Mouse (Mus musculus): ENCODE results near the gene Tmem115.

Gene Tmem115

DNA sequence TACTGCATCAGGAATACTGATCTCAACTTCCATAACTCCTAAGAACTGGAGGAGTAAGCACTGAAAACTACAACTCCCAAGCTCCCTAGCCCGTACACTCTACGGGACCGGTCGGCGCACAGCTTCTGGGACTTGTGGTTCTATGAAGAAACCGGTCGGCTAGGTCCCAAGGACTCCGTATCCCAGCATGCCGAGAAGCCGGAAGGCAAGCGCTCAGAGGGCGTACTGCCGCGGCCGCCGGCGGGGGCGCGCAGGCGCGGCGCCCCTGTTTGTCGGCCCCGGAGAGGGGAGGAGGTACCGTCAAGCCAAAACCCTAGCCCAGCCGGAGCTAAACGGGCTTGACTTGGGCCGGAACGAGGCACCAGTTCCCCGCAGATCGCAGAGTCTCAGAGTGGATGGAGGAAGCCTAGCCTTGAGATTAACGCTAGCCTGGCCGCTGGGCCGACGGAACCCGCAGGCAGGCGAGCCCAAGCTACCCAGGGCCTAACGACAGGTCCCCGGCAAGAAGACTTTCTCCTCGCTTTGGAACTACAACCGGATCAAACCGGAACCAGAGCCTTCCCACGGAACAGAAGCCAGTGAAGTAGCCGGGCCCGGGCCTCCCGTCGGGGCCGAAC lies at the start of gene Tmem115:
Gene Tmem115 (plus strand): TSS at position 155 of the 617 bp plus-strand sequence.
- peak; percentile 96 for DNase-seq

DNA sequence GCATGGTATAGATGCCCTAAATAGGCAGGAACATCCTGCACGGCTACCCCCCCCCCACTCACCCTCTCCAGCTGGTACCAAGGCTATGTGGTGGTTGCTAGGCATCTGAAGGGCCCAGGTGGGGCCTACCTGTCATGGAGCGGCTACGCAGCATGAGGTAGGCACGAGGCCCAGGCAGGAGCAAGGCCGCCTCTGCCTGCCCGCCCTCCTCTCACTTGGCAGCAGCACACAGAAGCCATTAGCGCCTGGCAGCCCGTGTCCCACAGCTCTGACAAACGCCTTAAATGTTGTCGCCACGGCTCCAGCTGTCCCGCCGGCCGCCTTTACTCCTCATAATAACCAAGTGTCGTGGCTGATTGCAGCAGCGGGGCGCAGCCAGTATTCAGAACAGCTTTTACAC lies 49.4 kb upstream of the Tmem115 start:
- DNase-seq: peak; percentile 95

DNA sequence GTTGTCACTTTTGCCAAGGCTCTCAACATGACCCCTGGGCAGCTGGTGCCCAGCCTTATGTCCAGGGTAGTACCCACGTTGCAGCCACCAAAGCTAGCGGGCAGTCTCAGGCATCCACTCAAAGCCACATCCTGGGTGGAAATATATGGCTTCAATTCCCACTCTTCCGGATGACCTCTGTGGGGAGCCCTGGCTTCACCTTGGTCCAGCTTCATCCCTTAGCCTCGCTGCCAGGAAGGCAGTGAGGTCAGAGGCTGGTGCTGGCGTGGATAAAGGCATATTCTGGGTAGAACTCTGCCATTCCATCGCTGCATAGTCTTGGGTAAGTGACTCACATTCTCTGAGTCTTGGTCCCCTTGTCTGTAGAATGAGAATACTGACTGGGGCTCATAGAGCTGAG lies 49.0 kb upstream of the Tmem115 start:
- no peak for DNase-seq

DNA sequence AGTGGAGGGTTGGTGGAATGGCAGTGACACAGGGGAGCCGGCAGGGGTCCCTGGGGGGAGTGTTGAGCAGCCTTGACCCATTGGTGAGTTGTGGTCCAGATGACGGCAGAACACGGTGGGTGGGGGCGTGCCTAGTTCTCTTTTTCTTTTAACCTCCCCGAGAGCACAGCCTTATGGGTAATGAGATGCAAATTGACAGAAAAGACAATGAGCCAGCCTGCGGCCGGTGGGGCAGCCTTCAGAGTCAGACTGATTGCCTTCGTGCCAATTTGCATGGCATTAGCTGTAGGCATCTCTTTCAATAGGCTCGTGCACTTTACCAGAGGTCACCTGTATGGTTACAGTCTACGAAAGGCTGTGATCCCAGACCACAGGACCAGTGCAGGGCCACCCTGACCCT lies 47.7 kb upstream of the Tmem115 start:
- DNase-seq: peak; percentile 48

DNA sequence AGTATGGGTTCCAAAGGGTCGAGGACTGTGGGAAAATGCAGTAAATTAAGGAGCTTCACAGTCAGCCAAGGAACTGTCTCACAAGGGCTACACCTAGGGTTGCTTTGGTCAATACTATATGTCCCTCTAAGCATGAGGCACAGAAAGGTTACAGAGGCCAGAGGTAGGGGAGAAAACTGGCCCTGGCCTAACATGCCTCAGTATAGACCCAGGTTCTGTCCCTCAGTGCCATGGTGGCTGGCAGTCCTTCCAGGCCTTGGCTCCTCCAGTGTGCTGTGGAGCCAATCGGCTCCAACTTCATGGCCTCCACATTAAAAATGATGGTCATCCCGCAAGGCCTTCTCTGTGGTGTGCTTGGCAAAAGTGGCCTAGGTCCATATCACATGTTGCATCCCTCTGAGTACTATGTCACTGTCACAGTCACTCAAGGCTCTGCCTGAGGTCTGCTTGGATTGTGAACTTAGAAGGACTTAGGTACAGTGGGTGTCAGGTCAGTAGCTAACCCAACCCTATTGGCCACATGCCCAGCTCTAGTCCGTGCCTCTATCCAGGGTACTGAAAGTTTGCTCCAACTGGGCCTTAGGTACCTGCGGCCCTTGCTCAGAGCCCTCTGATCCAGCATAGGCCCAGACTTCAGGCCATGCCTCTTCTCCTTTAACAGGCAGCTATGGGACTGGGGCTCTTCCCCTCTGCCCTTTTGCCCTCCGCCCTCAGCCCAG lies 47.1 kb upstream of the Tmem115 start:
- no peak for DNase-seq

DNA sequence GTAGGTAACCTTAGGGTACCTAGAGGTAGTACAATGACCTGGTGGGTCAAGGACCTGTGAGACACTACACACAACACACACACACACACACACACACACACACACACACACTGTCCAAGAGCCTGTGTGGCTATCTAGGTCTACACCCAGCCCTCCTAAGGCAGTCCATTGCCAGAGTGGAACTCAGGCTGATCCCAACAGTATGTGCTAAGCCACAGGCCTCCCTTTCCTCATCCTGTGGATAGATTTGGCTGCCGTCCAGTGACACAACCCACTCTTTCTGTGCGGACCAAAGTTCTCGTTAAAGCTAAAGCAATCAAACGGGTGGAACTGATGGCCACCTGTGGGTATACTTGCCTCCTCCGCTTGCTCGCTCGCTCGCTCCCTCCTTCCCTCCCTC lies 43.6 kb upstream of the Tmem115 start:
- DNase-seq: no peak

DNA sequence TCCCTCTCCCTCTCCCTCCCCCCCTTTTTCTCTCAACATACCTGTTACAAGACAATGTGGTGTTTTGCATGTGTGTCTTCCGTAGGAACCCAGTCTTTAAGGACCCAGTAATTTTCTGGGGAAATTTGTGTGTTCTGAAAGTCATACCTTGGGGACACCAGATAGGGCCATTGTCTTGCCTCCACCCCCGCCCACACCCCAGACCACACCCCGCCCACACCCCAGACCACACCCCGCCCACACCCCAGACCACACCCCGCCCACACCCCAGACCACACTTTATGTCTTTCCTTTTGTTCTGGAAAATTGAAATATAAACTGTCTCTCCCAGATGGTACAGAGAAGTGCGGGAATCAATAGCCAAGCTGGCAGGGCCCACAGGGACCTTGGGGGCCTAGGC lies 43.1 kb upstream of the Tmem115 start:
- no peak for DNase-seq

DNA sequence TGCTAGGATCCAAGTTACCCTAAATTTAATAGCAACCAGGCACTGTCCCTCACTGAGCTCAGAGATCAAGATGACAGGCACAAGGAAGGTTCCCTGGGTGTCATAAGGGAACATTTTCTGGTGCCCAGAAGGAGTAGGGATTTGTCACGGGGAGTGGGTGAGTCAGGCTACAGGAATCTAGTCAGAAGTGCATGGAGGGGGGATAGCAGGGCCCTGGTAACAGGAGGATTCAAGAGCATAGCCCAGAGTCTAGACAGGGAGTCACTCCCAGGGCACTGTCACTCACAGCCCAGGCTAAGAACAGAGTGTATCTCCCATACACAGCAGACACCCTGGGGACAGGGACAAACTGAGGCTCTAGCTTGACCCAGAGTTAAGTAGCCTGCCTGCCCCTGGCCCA lies 40.2 kb upstream of the Tmem115 start:
- no peak for DNase-seq

DNA sequence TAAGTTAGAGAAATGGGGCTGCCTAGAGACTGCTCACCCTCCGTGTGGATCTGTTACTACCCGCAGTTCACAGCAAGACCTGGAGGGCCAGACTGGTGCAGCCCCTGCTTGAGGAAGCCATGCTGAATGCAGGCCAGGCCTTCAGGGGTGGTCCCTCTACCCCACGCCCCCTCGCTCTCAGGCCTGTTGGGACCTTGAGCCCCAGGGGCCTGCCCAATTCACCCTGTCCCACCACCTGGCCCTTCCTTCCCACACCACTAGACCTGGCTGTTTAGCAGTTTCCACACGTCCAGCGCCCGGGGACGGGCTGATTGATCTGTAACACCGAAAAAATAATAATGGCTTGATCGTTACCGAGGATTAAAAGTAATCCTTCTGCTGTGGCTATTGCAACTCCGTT lies 39.5 kb upstream of the Tmem115 start:
- DNase-seq: no peak

DNA sequence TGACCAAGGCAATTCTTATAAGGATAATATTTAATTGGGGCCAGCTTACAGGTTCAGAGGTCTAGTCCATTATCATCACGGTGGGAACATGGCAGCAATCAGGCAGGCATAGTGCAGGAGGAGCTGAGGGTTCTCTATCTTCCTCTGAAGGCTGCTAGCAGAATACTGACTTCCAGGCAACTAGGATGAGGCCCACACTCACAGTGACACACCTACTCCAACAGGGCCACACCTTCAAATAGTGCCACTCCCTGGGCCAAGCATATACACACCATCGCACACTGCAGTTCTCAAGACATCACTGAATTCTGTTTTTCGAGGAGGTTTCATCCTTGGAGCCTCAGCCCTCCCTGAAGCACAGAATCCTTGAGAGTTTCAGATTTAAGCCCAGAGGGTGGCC lies 37.4 kb upstream of the Tmem115 start:
- DNase-seq: no peak

DNA sequence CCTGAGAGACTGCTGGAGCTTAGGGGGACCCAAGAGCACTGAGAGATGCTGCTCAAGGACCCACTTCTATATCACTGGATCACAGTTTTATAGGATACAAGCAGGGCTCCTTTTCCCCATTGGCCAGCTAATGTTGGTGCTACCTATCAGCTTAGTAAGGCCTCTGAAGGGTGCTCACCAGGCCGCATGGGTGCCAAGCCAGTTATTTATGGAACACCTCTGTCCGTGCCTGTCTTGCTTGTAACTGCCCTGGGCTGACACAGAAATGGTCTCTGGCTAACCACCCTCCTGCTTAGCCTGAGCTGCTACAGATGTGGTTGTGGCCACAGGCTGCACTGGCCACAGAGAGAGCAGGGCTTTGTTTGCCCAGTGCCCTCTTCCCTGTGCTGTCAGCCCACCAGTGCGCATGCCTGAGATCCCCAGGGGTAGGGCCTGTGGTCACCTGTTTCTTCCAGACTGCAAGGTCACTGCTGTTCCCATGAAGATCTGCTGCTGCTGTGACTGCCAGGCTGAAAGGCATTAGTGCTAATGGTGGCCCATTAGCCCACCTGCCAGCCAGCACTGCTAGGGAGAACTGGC lies 32.9 kb upstream of the Tmem115 start:
- no peak for DNase-seq

DNA sequence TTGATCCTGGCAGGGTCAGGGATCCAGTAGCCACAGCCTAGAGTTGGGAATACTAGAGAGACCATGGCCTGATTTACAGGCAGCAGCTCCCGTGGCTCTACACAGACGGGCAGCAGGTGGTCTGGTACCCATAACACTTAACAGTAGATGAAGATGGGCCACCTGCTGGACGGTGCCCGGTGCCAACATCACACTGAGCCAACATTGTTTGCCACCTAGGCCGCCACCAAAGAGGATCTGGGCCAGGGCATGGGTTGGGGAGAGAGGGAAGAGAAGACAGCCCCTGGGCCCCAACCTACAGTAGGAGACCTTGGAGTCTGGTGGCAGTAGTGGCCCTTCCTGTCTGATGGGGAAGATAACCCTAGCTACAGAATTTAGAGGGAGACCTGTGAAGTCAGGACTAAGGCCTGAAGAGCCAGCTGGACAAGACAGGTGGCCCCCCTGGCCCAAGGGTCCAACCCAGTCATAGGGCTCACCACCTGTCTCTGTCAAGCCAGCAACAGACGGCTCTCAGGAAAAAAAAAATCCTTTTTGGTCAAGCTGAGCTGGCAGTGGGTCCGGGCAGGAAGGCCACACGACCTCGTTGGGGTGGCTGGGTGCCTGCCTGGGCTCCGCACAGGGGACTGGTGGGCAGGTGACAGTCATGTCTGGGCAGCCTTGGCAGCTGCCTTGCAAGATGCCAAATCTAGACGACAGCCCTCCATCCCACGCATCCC lies 31.5 kb upstream of the Tmem115 start:
- peak; percentile 93 for DNase-seq

DNA sequence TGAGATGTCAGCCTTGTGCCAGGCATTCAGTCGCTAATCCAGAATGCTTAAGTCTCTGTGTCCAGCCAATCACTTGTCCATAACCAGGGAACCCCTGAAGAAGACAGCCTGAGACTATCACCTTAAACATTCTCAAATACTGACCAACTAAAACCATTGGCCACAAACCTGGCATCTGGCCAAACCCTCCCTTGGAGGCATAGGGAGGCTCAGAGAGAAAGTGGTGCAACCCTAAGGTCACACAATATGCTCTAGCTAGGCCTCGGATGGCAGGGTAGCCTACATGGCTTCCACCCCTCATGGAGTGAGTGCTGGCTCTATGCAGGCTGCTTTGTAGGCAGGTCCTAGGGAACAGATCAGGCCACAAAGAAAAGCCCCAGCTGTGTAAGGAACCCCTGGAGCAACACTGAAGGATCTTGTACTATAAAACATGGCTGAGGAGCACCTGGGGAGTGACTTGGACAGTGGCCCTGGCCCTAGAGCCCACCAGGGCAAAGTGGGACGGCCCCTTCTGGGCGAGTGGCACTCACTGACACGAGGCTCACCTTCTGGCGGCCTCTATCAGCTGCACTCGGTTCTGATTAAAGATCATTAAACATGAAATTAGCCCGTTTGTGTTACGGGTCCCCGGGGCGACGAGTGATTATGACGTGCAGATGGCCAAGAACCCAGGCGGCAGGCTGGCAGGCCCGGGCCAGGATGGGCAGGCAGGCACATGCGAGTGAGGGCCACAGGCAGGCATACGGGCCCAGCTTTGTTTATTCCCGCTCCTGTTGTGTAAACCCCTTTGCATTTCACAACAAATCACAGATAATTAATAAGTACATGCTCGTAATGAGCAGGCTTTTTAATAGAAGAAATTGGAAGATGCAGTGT lies 28.8 kb upstream of the Tmem115 start:
- DNase-seq: no peak

DNA sequence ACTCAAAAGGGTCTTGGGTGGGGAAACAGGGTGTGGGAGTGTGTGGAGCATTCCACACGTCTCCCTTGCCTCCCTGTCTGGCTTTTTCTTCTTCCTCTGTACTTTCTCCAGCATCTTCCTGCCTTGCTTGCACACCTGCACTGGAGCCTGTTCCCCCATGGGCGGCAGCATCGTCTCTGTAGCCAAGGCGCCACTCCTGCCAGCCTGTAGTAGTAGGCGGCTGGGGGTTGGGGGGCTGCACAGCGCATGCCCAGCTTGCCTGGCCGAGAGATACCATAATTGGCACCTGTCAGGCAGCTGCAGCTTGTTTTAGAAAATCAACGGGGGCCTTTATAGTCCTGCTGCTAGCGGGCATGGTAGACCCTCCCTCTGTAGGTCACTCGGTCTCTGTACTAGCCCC lies 25.5 kb upstream of the Tmem115 start:
- no peak for DNase-seq

DNA sequence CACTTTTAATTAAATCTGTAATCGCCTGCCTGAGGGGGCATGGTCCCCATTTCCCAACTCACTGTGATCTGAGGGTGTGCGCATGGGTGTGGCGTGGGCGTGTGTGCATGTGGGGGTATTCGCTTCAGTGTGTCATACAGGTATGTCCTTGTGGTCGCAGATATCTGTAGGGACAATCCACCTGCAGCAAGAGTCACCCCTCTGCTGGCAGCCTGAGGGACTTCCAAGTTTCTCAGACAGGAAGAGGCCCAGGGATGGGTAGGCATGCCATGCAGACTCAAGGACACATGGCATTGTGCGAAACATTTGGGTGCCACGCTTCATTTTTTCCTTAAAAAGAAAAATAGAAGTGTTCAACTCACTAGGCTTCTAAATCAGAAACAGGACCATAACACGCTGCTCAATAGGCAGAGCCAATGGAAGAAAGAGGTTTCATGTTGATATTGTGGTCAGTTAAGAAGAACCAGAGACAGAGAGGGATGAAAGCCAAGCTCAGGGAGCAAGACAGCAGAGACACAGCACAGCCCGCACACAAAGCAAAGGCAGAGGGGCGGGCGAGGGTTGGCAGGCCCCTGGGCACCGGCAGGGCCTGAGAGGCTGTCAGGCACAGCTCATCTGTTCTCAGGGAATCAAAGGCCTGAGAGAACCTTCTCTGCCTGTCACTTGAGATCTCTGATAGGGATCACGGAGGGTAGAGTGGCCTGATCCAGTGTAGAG lies 23.2 kb upstream of the Tmem115 start:
- DNase-seq: no peak

DNA sequence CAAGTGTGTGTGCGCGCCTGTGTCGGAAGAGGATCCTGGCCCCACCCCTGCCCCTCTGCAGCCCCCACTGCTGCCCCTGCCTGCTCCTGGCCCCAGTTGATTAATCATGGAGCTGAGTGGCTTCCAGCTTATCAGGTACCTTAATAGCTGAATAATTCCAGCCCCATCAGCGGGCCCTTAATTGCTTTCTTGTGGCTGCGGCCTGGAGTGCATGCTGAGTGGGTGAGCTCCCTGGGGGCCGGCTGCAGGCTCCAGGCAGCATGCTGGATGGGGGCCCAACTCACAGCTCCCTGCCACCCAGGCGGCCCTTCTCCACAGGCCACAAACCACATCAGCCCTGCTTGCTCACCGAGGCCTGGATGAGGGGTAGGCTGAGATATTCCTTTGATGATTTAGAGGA lies 22.3 kb upstream of the Tmem115 start:
- no peak for DNase-seq

DNA sequence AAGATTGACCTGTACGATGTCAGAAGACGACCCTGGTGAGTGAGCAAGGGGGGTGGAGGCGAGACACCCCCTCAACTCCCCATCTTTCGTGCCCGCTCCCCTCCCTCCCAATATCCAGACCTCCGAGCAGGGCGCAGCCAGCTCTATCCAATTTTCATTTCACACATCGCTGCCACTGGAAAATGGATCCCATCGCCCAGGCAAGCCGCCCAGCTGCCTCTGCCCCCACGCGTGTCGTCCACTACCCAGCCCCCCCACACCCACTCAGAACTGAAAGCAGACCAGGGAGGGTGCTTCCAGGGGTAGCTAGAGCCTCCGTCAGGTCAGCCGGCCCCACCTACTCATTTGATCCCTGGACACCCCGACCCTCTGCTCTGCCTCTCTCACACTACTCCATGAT lies 21.4 kb upstream of the Tmem115 start:
- no peak for DNase-seq

DNA sequence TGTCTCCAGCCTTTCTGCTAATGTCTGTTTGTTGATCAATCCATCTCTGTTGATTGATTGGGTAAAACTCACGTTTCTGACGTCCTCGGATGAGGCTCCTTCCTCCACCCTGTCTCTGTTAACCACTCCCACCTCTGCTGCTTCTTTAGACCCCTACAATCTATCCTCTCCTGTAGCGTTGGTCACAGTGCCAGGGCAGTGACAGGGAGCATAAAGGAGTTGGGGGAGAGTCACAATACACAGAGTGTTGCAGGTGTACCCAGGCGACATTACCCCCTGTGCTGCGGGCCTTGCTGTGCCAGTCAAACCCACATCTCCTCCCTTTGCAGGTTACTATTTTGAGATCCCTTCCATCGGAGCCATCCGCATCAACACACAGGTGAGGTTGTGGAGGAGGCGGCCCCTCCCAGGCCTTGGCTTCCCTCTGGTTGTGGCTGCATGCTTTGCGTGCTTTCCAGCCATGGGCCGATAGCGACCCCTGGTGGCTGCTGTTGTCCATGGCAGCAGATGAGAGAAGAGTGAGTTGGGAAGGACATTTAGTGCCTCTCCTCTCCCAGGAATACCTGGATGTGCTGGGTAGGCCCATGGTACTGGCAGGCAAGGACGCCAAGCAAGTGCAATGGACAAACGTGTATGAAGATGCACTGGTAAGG lies 19.3 kb upstream of the Tmem115 start:
- DNase-seq: peak; percentile 85

DNA sequence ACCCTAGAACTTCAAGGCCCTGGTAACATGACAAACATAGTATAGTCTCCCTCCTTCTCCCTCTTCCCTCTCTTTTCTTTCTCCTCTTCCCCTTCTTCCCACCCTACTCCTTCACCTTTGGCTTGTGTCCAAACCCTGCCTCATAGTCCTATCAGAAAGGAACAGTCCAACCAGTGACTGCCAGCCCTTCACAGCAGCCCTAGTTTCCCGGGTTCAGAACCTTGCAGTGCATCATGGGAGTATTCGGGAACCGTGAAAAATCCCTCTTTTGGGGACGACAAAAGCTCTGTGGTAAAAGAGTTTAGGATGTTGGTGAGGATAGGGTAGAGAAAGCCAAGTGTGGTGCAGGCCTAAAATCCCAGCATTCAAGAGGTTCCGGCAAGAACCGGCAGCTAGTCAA lies 13.4 kb upstream of the Tmem115 start:
- DNase-seq: no peak

DNA sequence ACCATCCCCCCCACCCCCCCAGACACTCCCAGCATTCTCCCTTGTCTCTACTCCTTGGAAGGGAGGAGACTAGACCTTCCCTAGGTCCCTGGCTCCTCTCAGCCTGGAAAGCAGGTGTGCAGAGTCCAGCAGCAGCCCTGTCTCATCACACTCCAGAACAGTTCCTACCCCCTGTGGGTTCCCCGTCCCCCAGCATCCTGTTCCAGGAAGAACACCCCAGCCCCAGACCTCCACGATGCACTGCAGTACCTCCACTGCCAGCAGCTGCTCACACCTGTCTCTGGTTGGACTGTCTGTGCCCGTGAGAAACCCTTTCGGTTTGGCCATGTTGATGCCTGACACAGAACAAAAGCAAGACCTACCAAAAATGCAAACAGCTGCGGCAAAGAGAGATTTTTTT lies 12.6 kb upstream of the Tmem115 start:
- DNase-seq: no peak

DNA sequence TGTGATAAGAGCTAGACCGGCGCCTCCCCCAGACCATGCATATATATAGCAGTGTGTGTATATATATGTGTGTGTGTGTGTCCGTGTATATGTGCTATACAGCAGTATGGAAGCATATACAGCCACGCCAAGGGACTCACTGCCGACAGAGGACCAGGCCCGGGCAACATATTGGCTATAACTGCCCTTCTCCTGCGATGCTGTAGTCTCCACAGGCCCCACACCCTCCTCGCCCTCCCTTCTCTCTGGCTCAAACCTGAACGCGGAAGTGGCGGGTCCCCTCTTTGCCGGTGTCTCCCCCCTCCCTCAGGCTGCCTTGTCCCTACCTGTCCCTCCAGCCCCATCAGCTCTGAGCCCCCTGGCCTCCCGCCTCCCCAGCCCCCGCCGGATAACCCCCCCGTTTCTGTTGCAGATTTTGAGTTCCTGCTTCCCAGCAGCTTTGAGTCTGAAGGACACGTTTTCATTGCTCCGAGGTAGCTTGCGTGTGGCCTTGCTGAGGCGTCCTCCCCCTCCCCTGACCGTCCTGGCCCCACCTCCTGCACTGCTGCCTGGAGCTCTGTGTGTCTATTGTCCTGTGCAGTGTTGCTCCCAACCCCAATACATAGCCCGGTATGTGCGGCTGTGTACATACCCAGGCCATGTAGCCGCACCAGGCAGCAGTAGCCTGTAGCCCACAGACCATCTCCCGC lies 11.9 kb upstream of the Tmem115 start:
- no peak for DNase-seq
